Mouse (Mus musculus) hindbrain, embryonic 15.5 days (tissue): ENCODE results near the gene Rassf1. TPM values are rescaled to one million over a fixed set of nuclear protein-coding genes. Genes with fewer than 3 reads are reported as not detected.

Source experiments
- polyA plus RNA-seq: library from polyadenylated mRNA; unstranded; fragments of >200 nt; fragmentation: Nextera tagmentation; extraction: Ambion mirVana; gene quantifications from 2 replicates; pipeline ENCODE4 v1.2.1, GENCODE M21; 2015

Gene Rassf1
- polyA plus RNA-seq, 1 experiment from 2014 or later: 43.9 TPM

Other genes starting within 250 kb of the Rassf1 start
- 15.2 and 17.2 TPM in 2 replicates for gene Hemk1, start 213.2 kb upstream of the Rassf1 start, polyA plus RNA-seq
- 9.1 and 9.4 TPM in 2 replicates for gene 6430571L13Rik, start 211.0 kb upstream of the Rassf1 start, polyA plus RNA-seq
- gene Cacna2d2, start 151.9 kb upstream of the Rassf1 start, polyA plus RNA-seq: 7.7 and 10.7 TPM in 2 replicates
- gene Tmem115, start 17.6 kb upstream of the Rassf1 start, polyA plus RNA-seq: 48.1 and 48.5 TPM in 2 replicates
- 45.3 and 47.3 TPM in 2 replicates for gene Cyb561d2, start 9.4 kb upstream of the Rassf1 start, polyA plus RNA-seq
- 69.2 and 70.2 TPM in 2 replicates for gene Nprl2, start 9.3 kb upstream of the Rassf1 start, polyA plus RNA-seq
- 3.4 and 4.3 TPM in 2 replicates for gene Zmynd10, start 4.3 kb upstream of the Rassf1 start, polyA plus RNA-seq
- gene Tusc2, start 11.7 kb downstream of the Rassf1 start, polyA plus RNA-seq: 119 and 129 TPM in 2 replicates
- gene Hyal2, start 16.4 kb downstream of the Rassf1 start, polyA plus RNA-seq: 65.8 and 67.4 TPM in 2 replicates
- 7.5 and 8.4 TPM in 2 replicates for gene Hyal1, start 25.4 kb downstream of the Rassf1 start, polyA plus RNA-seq
- 17.6 and 19.5 TPM in 2 replicates for gene Naa80, start 27.3 kb downstream of the Rassf1 start, polyA plus RNA-seq
- gene Hyal3, start 29.3 kb downstream of the Rassf1 start, polyA plus RNA-seq: 1.8 and 2.2 TPM in 2 replicates
- gene Ifrd2, start 36.1 kb downstream of the Rassf1 start, polyA plus RNA-seq: 16.3 and 17.3 TPM in 2 replicates
- gene Sema3b, start 57.7 kb downstream of the Rassf1 start, polyA plus RNA-seq: 4.6 and 5.1 TPM in 2 replicates
- gene Gnai2, start 83.8 kb downstream of the Rassf1 start, polyA plus RNA-seq: 332 and 343 TPM in 2 replicates
- gene Slc38a3, start 118.0 kb downstream of the Rassf1 start, polyA plus RNA-seq: 41.4 and 43.3 TPM in 2 replicates
- 2.0 and 3.6 TPM in 2 replicates for gene Gnat1, start 128.2 kb downstream of the Rassf1 start, polyA plus RNA-seq
- 14.0 and 18.5 TPM in 2 replicates for gene Sema3f, start 158.9 kb downstream of the Rassf1 start, polyA plus RNA-seq
- gene Rbm5, start 219.4 kb downstream of the Rassf1 start, polyA plus RNA-seq: 230 and 247 TPM in 2 replicates